ENCODE assay signal across 8 mouse cellular contexts in the genomic region with DNA sequence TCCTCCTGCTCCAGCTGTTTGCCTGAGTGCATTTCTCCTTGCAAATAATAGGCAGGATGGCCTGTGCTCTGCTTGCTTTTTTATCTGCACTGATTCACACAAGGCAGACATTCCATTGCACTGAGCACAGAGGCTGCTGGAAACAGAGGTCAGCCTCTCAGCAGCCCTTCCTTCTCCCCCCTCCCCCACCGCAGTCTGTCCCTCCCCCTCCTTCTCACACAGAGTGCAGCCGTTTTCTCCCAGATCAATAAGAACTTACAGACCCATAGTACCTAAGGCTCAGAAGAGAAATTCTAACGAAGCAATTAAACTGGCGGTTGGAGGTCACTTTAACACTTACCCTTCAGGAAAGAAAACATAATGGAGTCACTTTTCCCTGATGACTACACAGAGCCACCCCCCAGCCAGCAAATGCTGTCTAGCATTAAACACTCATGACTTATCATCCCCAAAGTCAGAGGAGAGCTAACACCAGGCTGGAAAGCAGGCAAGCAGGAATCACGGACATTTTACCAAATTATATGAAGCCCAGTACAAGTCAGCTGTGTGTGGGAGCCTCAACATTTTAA.
DNase-seq lines count a peak whose midpoint lies in the region; ATAC-seq and TF ChIP-seq lines count a peak whose summit lies in the region.

No protein-coding gene starts in this region.

- no peak overlapping the region for H3K4me3 ChIP-seq in lung, adult 2 months (replicated peaks; ENCODE audit: extremely low read depth, low read depth, low read length)
- H3K4me3 ChIP-seq in hindbrain, embryonic 15.5 days = no peak overlapping the region
- no peak overlapping the region for H3K4me3 ChIP-seq in liver, embryonic 15.5 days (replicated peaks)

- TF ChIP-seq CTCF in lung, adult 2 months (IDR thresholded peaks at IDR 0.05; ENCODE audit: insufficient read depth, low read length) = no peak

- intact Hi-C loops in left cerebral cortex, postnatal 14 days (cut with DNase I) = no loop called here

- H3K27me3 ChIP-seq in hindbrain, embryonic 15.5 days = no peaks in the 10 kb centered on the region
- no peaks in the 10 kb centered on the region for H3K27me3 ChIP-seq in liver, embryonic 15.5 days

- no peaks in the 10 kb centered on the region for H3K9me3 ChIP-seq in hindbrain, embryonic 15.5 days
- H3K9me3 ChIP-seq in liver, embryonic 15.5 days (replicated peaks) = no peaks in the 10 kb centered on the region

- 0 out of 2 replicates have a peak overlapping the region, but pooled peaks have one; percentile 11 for H3K4me2 ChIP-seq in hindbrain, embryonic 15.5 days
- H3K4me2 ChIP-seq in liver, embryonic 15.5 days = no peak overlapping the region

- no peak for TF ChIP-seq POLR2A in lung, adult 2 months (IDR thresholded peaks at IDR 0.05; ENCODE audit: borderline replicate concordance, extremely low read depth, low read depth, low read length)

- peaks cover 10% of the 10 kb centered on the region for H3K4me1 ChIP-seq in lung, adult 2 months (ENCODE audit: control insufficient read depth, insufficient read depth, low read length)
- peaks cover 16% of the 10 kb centered on the region for H3K4me1 ChIP-seq in hindbrain, embryonic 15.5 days (replicated peaks)
- H3K4me1 ChIP-seq in liver, embryonic 15.5 days (replicated peaks) = peaks cover 16% of the 10 kb centered on the region

- H3K27ac ChIP-seq in hindbrain, embryonic 15.5 days (replicated peaks) = peak overlapping the region; percentile 63
- peak overlapping the region; percentile 74 for H3K27ac ChIP-seq in liver, embryonic 15.5 days (replicated peaks)

- DNase-seq in lung, adult 18-20 months = peak; percentile 38 to 48
- no peak for DNase-seq in lung, adult 2 months
- peak; percentile 70 for DNase-seq in forelimb bud, embryonic 11.5 days (ENCODE audit: low read depth, low spot score)
- DNase-seq in retina, embryonic 14.5 days (ENCODE audit: low spot score) = peak; percentile 70
- DNase-seq in right cerebral cortex, postnatal 25 days = no peak
- no peak for DNase-seq in left cerebral cortex, postnatal 14 days (ENCODE audit: low spot score in 2 of 2)

- H3K9ac ChIP-seq in hindbrain, embryonic 15.5 days = no peak overlapping the region
- H3K9ac ChIP-seq in liver, embryonic 15.5 days = no peak overlapping the region

- ATAC-seq in hindbrain, embryonic 15.5 days (ENCODE audit: low FRiP score, low read depth) = peak; percentile 87
- ATAC-seq in liver, embryonic 15.5 days (ENCODE audit: insufficient read depth) = peak; percentile 72

- no peaks in the 10 kb centered on the region for H3K36me3 ChIP-seq in hindbrain, embryonic 15.5 days
- no peaks in the 10 kb centered on the region for H3K36me3 ChIP-seq in liver, embryonic 15.5 days (replicated peaks)

- 23% methylated on average over 5 of the region's 5 CpGs for WGBS in lung, adult 2 months
- WGBS in hindbrain, embryonic 15.5 days = under 1% methylated on average over 5 of the region's 5 CpGs
- whole genome bisulfite sequencing in liver, embryonic 15.5 days (ENCODE audit: insufficient replicate concordance) = 19% methylated on average over 5 of the region's 5 CpGs

Comparison
In these comparisons a context has a peak if more than half of its experiments do, and no peak if none do; other contexts are left out.
1. DNase-seq: peak in lung, adult 18-20 months (2 of 2), forelimb bud, embryonic 11.5 days (single experiment) and retina, embryonic 14.5 days (single experiment); none in lung, adult 2 months (single experiment), right cerebral cortex, postnatal 25 days (single experiment) and left cerebral cortex, postnatal 14 days (0 of 2).